Mouse (Mus musculus) spleen, postnatal 14 days (tissue): ENCODE data around the gene Zfp507.

Experiments
- DNase-seq, 2 experiments: peaks; one replicate each; pipeline ENCODE4 v3.0.0; 2021 to 2022; ENCODE audit warnings: low spot score in 2 of 2

The Zfp507 gene

GRCm38 (mm10) chr7:35782252-35782651 lies 20.6 kb downstream of the Zfp507 start:
- no peak for DNase-seq

- DNase-seq = no peak
These were observed 28.7 kb downstream of the Zfp507 start for GRCm38 (mm10) chr7:35774127-35774526.

- no peak for DNase-seq
These were observed 30.5 kb downstream of the Zfp507 start for GRCm38 (mm10) chr7:35772347-35772746.

- no peak for DNase-seq
These were observed 31.7 kb downstream of the Zfp507 start for GRCm38 (mm10) chr7:35771106-35771505.

GRCm38 (mm10) chr7:35770122-35770521 lies 32.7 kb downstream of the Zfp507 start:
- DNase-seq = no peak

- no peak for DNase-seq
These were observed 38.3 kb downstream of the Zfp507 start for GRCm38 (mm10) chr7:35764461-35764860.

GRCm38 (mm10) chr7:35761801-35762200 lies 41.0 kb downstream of the Zfp507 start:
- DNase-seq = no peak

GRCm38 (mm10) chr7:35759602-35760001 lies 43.2 kb downstream of the Zfp507 start:
- DNase-seq = peak in 1 of 2 experiments; percentile 7

GRCm38 (mm10) chr7:35756510-35757440 lies 46.0 kb downstream of the Zfp507 start:
- DNase-seq = no peak

GRCm38 (mm10) chr7:35754886-35755168 lies 48.0 kb downstream of the Zfp507 start:
- DNase-seq = no peak

- peak; percentile 80 to 85 for DNase-seq
These were observed 48.5 kb downstream of the Zfp507 start, which contains the start of gene Dpy19l3 for GRCm38 (mm10) chr7:35754033-35754885. Gene Dpy19l3, minus strand, starts transcription at chr7:35754454.

GRCm38 (mm10) chr7:35753319-35754032 lies 49.3 kb downstream of the Zfp507 start:
- no peak for DNase-seq

- no peak for DNase-seq
These were observed 51.9 kb downstream of the Zfp507 start for GRCm38 (mm10) chr7:35750873-35751272.

GRCm38 (mm10) chr7:35747397-35747964 lies 55.3 kb downstream of the Zfp507 start:
- DNase-seq = no peak

- no peak for DNase-seq
These were observed 56.0 kb downstream of the Zfp507 start for GRCm38 (mm10) chr7:35746686-35747396.

GRCm38 (mm10) chr7:35745281-35745702 lies 57.5 kb downstream of the Zfp507 start:
- no peak for DNase-seq

- no peak for DNase-seq
These were observed 58.0 kb downstream of the Zfp507 start for GRCm38 (mm10) chr7:35744771-35745170.

- no peak for DNase-seq
These were observed 60.5 kb downstream of the Zfp507 start for GRCm38 (mm10) chr7:35742310-35742709.

GRCm38 (mm10) chr7:35741858-35742257 lies 60.9 kb downstream of the Zfp507 start:
- no peak for DNase-seq

GRCm38 (mm10) chr7:35740489-35741230 lies 62.1 kb downstream of the Zfp507 start:
- DNase-seq = peak in 1 of 2 experiments; percentile 45
